Mouse (Mus musculus) lung, embryonic 16.5 days (tissue): ENCODE data around the gene Elmod3. TPM values are rescaled to one million over a fixed set of nuclear protein-coding genes. Genes with fewer than 3 reads are reported as not detected.

ENCODE experiments used
- ATAC-seq: fragments of 200-750 bp; cut with Nextera tagmentation; 2 replicates; pipeline ENCODE4 v1.8.0; 2017; ENCODE audit warnings: low read depth, mild to moderate bottlenecking, moderate library complexity
- H3K27ac ChIP-seq: fragments of 300-500 bp; sonication (generic); 2 replicates; pipeline ENCODE4 v1.5.1; 2014; ENCODE audit warnings: mild to moderate bottlenecking, control low read depth, low read length
- H3K27me3 ChIP-seq: fragments of 300-500 bp; sonication (generic); 2 replicates; pipeline ENCODE4 v1.6.1; 2014; ENCODE audit warnings: low read depth, low read length, mixed read lengths; ENCODE audit not compliant: control insufficient read depth, insufficient read depth
- H3K36me3 ChIP-seq: fragments of 300-500 bp; sonication (generic); 2 replicates; pipeline ENCODE4 v1.6.1; 2014; ENCODE audit warnings: low read length; ENCODE audit not compliant: control insufficient read depth, insufficient read depth
- H3K4me1 ChIP-seq: fragments of 300-500 bp; sonication (generic); replicated peaks from 2 replicates; pipeline ENCODE4 v1.6.1; 2014; ENCODE audit warnings: low read length, mixed read lengths; ENCODE audit not compliant: control insufficient read depth, insufficient read depth
- H3K4me2 ChIP-seq: fragments of 300-500 bp; sonication (generic); 2 replicates; pipeline ENCODE4 v1.6.1; 2014; ENCODE audit warnings: low read depth, low read length, control low read depth
- H3K4me3 ChIP-seq: fragments of 300-500 bp; sonication (generic); 2 replicates; pipeline ENCODE4 v1.5.1; 2014; ENCODE audit warnings: mild to moderate bottlenecking, low read length, control low read depth
- H3K9ac ChIP-seq: fragments of 300-500 bp; sonication (generic); 2 replicates; pipeline ENCODE4 v1.6.1; 2014; ENCODE audit warnings: low read length, control low read depth
- H3K9me3 ChIP-seq: fragments of 300-500 bp; sonication (generic); 2 replicates; pipeline ENCODE4 v1.6.1; 2016; ENCODE audit warnings: low read length; ENCODE audit not compliant: control insufficient read depth
- WGBS: fragments of 180-500 bp; shearing (Covaris S2); extraction: QIAGEN DNeasy Blood & Tissue Kit; methylation state at CpG from one replicate; pipeline ENCODE4 v1.1.7; 2014; 5-methylcytosine and 5-hydroxymethylcytosine counted together
- polyA plus RNA-seq: library from polyadenylated mRNA; unstranded; fragments of >200 nt; fragmentation: Nextera tagmentation; extraction: Ambion mirVana; gene quantifications from 2 replicates; pipeline ENCODE4 v1.2.1, GENCODE M21; 2015

Gene Elmod3
- polyA plus RNA-seq, 1 experiment from 2014 or later, result 20.0 TPM

DNA sequence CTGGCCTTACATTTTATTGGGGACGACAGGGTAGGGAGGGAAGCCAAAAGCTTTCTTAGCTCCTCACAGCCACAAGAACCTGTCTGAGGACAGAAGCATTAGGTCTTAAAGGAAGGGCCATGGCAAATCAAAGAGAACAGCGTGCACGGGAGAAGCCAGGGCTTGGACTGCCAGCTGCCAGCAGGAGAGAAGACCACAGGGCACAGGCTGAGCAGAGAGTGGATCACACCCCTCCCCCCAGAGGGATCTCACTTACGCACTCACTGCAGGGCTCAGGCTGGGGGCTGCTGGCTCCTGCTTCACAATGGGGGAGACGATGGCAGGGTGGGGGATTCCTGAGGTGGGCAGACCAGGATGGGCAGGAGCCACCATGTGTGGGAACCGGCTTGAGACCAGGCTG lies 33.5 kb upstream of the Elmod3 start:
- 79% methylated on average over 6 of the region's 6 CpGs for WGBS
- peaks cover 5% of the 10 kb centered on the region for H3K4me1 ChIP-seq
- ATAC-seq, result no peak
- H3K36me3 ChIP-seq, result peaks cover 42% of the 10 kb centered on the region
- H3K9ac ChIP-seq, result no peak overlapping the region
- H3K27me3 ChIP-seq, result no peaks in the 10 kb centered on the region
- no peak overlapping the region for H3K4me3 ChIP-seq
- no peak overlapping the region for H3K4me2 ChIP-seq
- H3K9me3 ChIP-seq, result no peaks in the 10 kb centered on the region
- no peak overlapping the region for H3K27ac ChIP-seq

DNA sequence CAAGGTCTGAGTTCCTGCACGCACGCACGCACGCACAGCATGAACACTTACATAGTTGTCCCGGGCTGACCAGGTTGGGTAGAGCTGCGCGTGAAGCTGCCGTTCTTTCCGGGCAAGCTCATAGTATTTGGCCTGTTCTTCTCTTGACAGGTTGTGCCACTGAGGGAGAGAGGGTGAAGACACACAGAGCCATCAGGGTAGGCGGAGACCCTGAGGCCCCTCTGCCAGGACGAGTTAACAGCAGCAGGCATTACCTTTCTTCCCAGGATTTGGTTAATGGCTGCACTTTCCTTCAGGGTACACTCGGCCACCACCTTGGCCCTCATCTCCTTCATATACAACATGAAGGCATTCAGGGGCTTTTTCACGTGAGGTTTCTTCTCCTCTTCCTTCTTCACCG lies 32.7 kb upstream of the Elmod3 start:
- Histone ChIP-seq H3K4me3 (no peak overlapping the region), H3K4me1 (no peaks in the 10 kb centered on the region), H3K9me3 (no peaks in the 10 kb centered on the region), H3K27ac (no peak overlapping the region), H3K9ac (no peak overlapping the region; the same call in 1 of the 2 replicates), H3K36me3 (peaks cover 43% of the 10 kb centered on the region), H3K27me3 (no peaks in the 10 kb centered on the region), H3K4me2 (no peak overlapping the region)
- WGBS, result 87% methylated on average over 14 of the region's 14 CpGs
- no peak for ATAC-seq

DNA sequence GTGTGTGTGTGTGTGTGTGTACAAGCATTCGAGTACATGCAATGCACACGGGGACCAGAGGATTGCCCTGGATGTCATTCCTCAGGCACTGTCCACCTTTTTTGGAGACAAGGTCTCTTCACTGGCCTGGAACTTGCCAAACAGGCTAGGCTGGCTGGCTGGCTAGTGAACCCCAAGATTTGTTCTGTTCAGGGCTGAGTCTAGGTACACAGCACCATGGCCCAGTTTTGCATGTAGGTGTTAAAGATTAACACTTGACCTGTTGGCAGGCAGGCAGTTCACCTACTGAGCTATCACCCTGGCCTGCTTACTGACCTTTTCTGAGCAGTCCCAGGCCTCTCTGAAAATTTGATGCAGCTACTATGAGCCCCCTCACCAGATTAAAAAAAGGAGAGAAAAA lies 32.2 kb upstream of the Elmod3 start:
- WGBS, result 64% methylated on average over 2 of the region's 2 CpGs
- Histone ChIP-seq H3K27me3 (no peaks in the 10 kb centered on the region), H3K4me3 (no peak overlapping the region), H3K9me3 (no peaks in the 10 kb centered on the region), H3K4me1 (no peaks in the 10 kb centered on the region), H3K36me3 (peaks cover 43% of the 10 kb centered on the region), H3K27ac (no peak overlapping the region), H3K9ac (no peak overlapping the region), H3K4me2 (no peak overlapping the region)
- ATAC-seq, result no peak

DNA sequence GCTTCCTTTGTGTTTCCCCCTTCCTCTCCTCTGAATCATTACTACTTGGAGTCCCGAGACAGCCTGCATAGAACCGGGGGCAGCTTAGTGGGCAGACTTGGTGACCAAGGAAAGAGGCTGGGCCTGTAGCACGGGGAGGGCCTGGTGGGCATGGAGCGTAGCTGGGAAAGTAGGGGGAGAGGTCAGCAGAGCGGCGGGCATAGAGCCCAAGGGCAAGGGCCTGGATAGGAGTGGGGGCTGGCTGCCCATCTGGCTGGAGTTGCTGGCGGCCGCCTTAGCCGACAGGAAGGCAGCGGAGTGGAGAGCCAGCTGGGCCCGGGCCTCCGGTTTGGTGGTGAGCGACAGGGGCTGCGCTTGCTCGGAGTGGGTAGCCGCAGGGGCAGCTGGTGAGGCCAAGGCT lies 29.1 kb upstream of the Elmod3 start:
- Histone ChIP-seq H3K4me2 (no peak overlapping the region), H3K36me3 (peaks cover 37% of the 10 kb centered on the region), H3K27ac (no peak overlapping the region), H3K9me3 (no peaks in the 10 kb centered on the region), H3K9ac (no peak overlapping the region), H3K4me1 (no peaks in the 10 kb centered on the region), H3K4me3 (no peak overlapping the region), H3K27me3 (no peaks in the 10 kb centered on the region)
- ATAC-seq, result no peak
- 91% methylated on average over 16 of the region's 16 CpGs for WGBS

DNA sequence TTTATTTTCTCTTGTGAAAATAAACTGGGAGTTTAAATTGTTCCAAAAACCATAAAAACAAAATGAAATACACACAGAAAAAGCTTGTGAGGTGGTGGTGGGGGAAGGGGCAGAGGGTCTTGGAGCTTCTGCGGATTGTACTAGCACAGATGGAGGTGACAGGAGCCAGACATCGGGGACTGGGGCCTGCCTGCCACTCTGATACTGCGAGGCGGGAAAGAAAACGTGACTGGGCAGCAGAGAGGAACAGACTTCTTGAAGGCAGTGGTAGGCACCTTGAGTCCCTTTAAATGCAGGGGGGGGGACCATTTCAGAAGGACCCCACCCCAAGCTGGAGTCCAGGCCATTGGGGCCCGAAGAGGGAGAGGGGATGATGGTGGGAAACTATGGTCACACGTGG lies 28.2 kb upstream of the Elmod3 start:
- H3K4me1 ChIP-seq, result peaks cover 2% of the 10 kb centered on the region; the same call in 1 of the 2 replicates
- no peak overlapping the region for H3K4me3 ChIP-seq
- H3K27ac ChIP-seq, result no peak overlapping the region
- H3K4me2 ChIP-seq, result no peak overlapping the region
- H3K9ac ChIP-seq, result no peak overlapping the region
- H3K9me3 ChIP-seq, result no peaks in the 10 kb centered on the region
- no peak for ATAC-seq
- H3K36me3 ChIP-seq, result peaks cover 31% of the 10 kb centered on the region
- no peaks in the 10 kb centered on the region for H3K27me3 ChIP-seq
- 85% methylated on average over 7 of the region's 7 CpGs for WGBS

DNA sequence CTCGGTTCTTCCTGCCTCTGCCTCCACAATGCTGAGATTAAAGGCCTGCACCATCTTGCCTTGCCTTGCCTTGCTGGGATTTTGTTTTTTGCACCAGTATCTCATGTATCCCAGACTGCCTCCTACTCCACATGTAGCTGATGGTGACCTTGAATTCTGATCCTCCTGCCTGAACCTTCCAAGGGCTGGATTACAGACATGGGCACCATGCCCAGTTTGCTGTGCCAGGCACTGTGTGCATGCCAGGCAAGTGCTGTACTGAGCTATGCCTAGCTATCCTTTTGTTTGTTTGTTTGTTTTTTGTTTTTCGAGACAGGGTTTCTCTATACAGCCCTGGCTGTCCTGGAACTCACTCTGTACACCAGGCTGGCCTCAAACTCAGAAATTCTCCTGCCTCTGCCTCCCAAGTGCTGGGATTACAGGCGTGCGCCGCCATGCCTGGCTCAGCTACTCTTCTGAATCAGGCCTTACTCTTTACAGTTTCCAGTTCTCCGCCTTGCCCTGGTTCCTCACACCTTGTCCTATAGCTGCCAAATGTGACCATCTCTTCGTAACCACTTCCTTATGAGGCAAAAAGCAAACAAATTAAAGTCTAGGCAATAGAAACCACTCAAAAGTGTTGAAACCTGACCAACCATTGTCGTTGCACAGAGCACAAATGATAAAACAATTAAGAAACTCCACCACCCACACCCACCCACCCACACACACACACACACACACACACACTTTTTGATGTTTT lies 25.6 kb upstream of the Elmod3 start:
- no peak overlapping the region for H3K4me3 ChIP-seq
- no peak overlapping the region for H3K9ac ChIP-seq
- no peaks in the 10 kb centered on the region for H3K9me3 ChIP-seq
- H3K36me3 ChIP-seq, result peaks cover 18% of the 10 kb centered on the region
- peaks cover 6% of the 10 kb centered on the region; the same call in 1 of the 2 replicates for H3K4me1 ChIP-seq
- ATAC-seq, result no peak
- 83% methylated on average over 8 of the region's 8 CpGs for WGBS
- no peak overlapping the region for H3K4me2 ChIP-seq
- H3K27me3 ChIP-seq, result no peaks in the 10 kb centered on the region
- no peak overlapping the region for H3K27ac ChIP-seq

DNA sequence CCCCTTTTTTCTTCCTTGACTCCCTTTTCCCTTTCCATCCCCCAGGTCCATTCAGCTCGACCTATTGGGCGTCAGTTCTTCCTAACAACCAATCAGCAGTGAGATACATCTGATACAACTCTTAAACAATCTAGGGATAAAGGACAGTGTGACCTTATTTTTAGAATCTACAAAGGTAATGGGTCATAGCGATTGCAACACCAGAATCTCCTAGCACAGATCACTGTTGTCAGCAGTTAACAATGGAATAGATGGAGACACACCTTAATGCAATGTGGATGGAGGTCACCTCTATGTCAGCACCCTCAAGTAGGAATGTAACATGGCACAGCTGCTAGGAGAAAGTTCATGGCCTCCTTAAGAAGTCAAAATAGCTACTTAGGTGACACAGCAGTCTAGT lies 24.7 kb upstream of the Elmod3 start:
- no peak overlapping the region for H3K9ac ChIP-seq
- peaks cover 6% of the 10 kb centered on the region; the same call in 1 of the 2 replicates for H3K4me1 ChIP-seq
- H3K36me3 ChIP-seq, result peaks cover 12% of the 10 kb centered on the region
- WGBS, result 52% methylated on average over 3 of the region's 3 CpGs
- H3K4me2 ChIP-seq, result no peak overlapping the region
- H3K27ac ChIP-seq, result no peak overlapping the region
- no peaks in the 10 kb centered on the region for H3K27me3 ChIP-seq
- H3K4me3 ChIP-seq, result no peak overlapping the region
- ATAC-seq, result no peak
- H3K9me3 ChIP-seq, result no peaks in the 10 kb centered on the region

DNA sequence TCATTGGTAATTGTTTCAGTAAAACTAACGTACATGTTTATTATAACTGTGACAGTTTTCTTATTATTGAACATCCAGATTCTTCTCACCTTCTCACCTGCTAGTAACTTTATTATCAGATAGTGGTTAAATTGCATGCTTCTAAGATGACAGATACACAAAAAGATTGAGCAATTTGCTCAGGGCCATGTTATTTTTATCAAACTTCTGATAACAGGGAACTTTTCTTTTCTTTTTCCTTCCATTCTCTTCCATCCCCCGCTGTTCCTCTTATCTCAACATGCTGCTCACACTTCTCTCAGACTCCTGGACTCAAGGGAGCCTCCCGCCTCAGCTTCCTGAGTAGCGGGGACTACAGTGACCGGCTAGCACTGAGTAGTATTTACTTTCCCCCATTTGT lies 22.7 kb upstream of the Elmod3 start:
- 62% methylated on average over 5 of the region's 5 CpGs for WGBS
- Histone ChIP-seq H3K4me2 (no peak overlapping the region), H3K9ac (no peak overlapping the region), H3K27ac (peak overlapping the region; percentile 39; the same call in 1 of the 2 replicates), H3K4me1 (peaks cover 14% of the 10 kb centered on the region), H3K36me3 (no peaks in the 10 kb centered on the region), H3K4me3 (no peak overlapping the region), H3K27me3 (no peaks in the 10 kb centered on the region), H3K9me3 (no peaks in the 10 kb centered on the region)
- ATAC-seq, result no peak

DNA sequence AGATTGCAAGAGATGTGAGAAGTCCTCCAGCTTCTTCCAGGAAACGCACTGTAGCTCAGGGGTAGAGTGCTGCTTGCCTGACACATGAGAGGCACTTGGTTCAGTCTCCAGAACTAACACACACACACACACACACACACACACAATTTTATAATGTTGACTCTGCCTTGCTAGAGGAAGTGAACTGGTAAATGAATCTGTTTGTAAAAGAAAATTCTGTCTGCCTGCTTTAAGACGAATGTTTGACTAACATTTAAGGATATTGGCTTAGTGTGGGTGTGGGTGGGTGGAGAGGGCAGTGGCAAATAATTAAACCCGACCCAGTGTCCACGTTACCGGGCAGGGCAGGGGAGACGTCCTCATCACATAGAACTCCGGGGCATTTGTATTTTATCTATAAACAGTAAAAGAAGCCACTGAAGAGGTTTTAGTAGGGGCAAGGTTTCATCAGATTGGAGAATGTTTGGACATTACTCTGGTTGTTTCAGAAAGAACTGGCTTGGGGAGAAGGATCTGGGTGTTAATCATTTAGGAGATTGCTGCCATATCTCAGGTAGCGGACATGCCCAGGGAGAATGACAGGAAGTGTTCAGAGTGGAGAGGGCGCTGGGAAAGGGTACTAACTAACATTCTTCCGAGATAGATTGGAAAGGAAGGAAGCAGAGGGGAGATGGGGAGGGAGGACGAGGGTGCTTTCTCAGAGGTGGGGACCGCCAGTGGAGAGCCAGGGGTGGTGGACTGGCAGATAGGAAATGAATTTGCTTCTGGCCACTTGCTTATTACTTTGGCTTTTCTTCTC lies 21.7 kb upstream of the Elmod3 start:
- Histone ChIP-seq H3K9me3 (no peaks in the 10 kb centered on the region), H3K4me1 (peaks cover 24% of the 10 kb centered on the region), H3K4me2 (peak overlapping the region; percentile 27), H3K27ac (peak overlapping the region; percentile 85), H3K36me3 (no peaks in the 10 kb centered on the region), H3K9ac (no peak overlapping the region; the same call in 1 of the 2 replicates), H3K27me3 (no peaks in the 10 kb centered on the region), H3K4me3 (no peak overlapping the region)
- peak; percentile 65 for ATAC-seq
- WGBS, result 23% methylated on average over 12 of the region's 12 CpGs
